Mouse (Mus musculus) liver, postnatal 0 days (tissue): Measurements from ENCODE around the gene Olfr610. TPM values are rescaled to one million over a fixed set of nuclear protein-coding genes. Genes with fewer than 3 reads are reported as not detected.
"Not testable (repeated sequence)": the region's sequence is repeated elsewhere in the genome, so short reads cannot be mapped to it uniquely, and the experiment has no call there.

ENCODE experiments used
- ATAC-seq: fragments of 200-750 bp; cut with Nextera tagmentation; 2 replicates; pipeline ENCODE4 v1.8.0; 2017; ENCODE audit warnings: mild to moderate bottlenecking, moderate library complexity
- DNase-seq: peaks from one replicate; pipeline ENCODE4 v3.0.0-alpha.2; 2016
- H3K27ac ChIP-seq: fragments of 300-500 bp; sonication (generic); 2 replicates; pipeline ENCODE4 v1.5.1; 2014; ENCODE audit warnings: antibody characterized with exemption, moderate library complexity, mild to moderate bottlenecking, low read depth
- H3K27me3 ChIP-seq: fragments of 300-500 bp; sonication (generic); 2 replicates; pipeline ENCODE4 v1.6.1; 2014; ENCODE audit warnings: low read length, control low read depth, mixed read lengths; ENCODE audit not compliant: insufficient read depth
- H3K36me3 ChIP-seq: fragments of 300-500 bp; sonication (generic); replicated peaks from 2 replicates; pipeline ENCODE4 v1.6.1; 2014; ENCODE audit warnings: mild to moderate bottlenecking, control low read depth, low read length, moderate library complexity, mixed read lengths; ENCODE audit not compliant: insufficient read depth
- H3K4me1 ChIP-seq: fragments of 300-500 bp; sonication (generic); 2 replicates; pipeline ENCODE4 v1.6.1; 2014; ENCODE audit warnings: antibody characterized with exemption, mild to moderate bottlenecking, control low read depth; ENCODE audit not compliant: insufficient read depth
- H3K4me2 ChIP-seq: fragments of 300-500 bp; sonication (generic); 2 replicates; pipeline ENCODE4 v1.6.1; 2014; ENCODE audit warnings: low read depth, mild to moderate bottlenecking, low read length, moderate library complexity, mixed read lengths
- H3K4me3 ChIP-seq: fragments of 300-500 bp; sonication (generic); 2 replicates; pipeline ENCODE4 v1.5.1; 2014; ENCODE audit warnings: low read depth, low read length
- H3K9ac ChIP-seq: fragments of 300-500 bp; sonication (generic); replicated peaks from 2 replicates; pipeline ENCODE4 v1.6.1; 2014; ENCODE audit warnings: mild to moderate bottlenecking, moderate library complexity
- H3K9me3 ChIP-seq: fragments of 300-500 bp; sonication (generic); 2 replicates; pipeline ENCODE4 v1.6.1; 2016; ENCODE audit warnings: mild to moderate bottlenecking, control low read depth, low read length, mixed read lengths
- CTCF ChIP-seq: sonication (generic); IDR thresholded peaks from 2 replicates; pipeline ENCODE4 v1.5.1; 2016; ENCODE audit warnings: antibody characterized with exemption, low read depth
- EP300 ChIP-seq: IDR thresholded peaks from 2 replicates; pipeline ENCODE4 v1.6.1; 2016; ENCODE audit warnings: antibody characterized with exemption, low read depth, mild to moderate bottlenecking
- WGBS: fragments of 180-500 bp; shearing (Covaris S2); extraction: QIAGEN DNeasy Blood & Tissue Kit; methylation state at CpG from one replicate; pipeline ENCODE4 v1.1.7; 2014; ENCODE audit not compliant: insufficient replicate concordance; 5-methylcytosine and 5-hydroxymethylcytosine counted together
- polyA plus RNA-seq: library from polyadenylated mRNA; unstranded; fragments of >200 nt; fragmentation: Nextera tagmentation; extraction: Ambion mirVana; gene quantifications from 2 replicates; pipeline ENCODE4 v1.2.1, GENCODE M21; 2015

Olfr610 gene
- polyA plus RNA-seq: not detected in 2 replicates

GRCm38 (mm10) chr7:103512022-103512421, at the start of gene Olfr610:
Gene Olfr610 (minus strand): TSS chr7:103512122.
- Histone ChIP-seq H3K9ac (no peak within 1 kb of the TSS), H3K4me3 (no peak within 1 kb of the TSS), H3K4me2 (no peak within 1 kb of the TSS), H3K36me3 (no peaks in the 10 kb centered on the region), H3K27ac (no peak within 1 kb of the TSS), H3K9me3 (no peaks in the 10 kb centered on the region), H3K27me3 (no peaks in the 10 kb centered on the region), H3K4me1 (no peaks in the 10 kb centered on the region)
- DNase-seq (no peak), ATAC-seq (no peak)
- TF ChIP-seq EP300 (no peak), CTCF (no peak)
- 74% methylated on average over 2 of the region's 2 CpGs for WGBS

DNA sequence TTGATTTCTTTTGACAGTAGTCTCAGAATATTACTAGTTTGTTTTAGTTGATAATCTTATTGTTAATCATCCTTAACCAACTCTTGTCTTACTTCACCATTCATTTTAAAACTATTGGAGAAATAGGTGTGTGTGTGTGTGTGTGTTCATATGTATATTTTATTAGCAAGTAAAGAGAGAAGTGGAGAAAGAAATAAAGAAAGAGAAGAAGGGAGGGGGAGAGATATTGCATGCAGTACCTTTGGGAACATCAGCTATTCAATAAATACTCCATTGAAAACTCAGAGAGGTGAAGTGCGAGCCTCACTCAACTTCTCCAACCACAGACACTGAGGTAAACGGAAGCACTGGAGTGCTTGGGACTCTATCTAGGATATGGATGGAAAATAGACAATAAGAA, 43.9 kb upstream of the Olfr610 start, which contains the start of gene Olfr615:
Gene Olfr615 (plus strand): TSS at position 301 of the 400 bp plus-strand sequence.
- 67% methylated on average over 2 of the region's 2 CpGs for whole genome bisulfite sequencing
- H3K9me3 ChIP-seq: no peaks in the 10 kb centered on the region
- H3K4me1 ChIP-seq: no peaks in the 10 kb centered on the region
- no peaks in the 10 kb centered on the region for H3K27me3 ChIP-seq
- H3K4me2 ChIP-seq: no peak within 1 kb of the TSS
- H3K27ac ChIP-seq: no peak within 1 kb of the TSS
- no peaks in the 10 kb centered on the region for H3K36me3 ChIP-seq
- ATAC-seq: no peak
- no peak within 1 kb of the TSS for H3K9ac ChIP-seq
- TF ChIP-seq CTCF: no peak
- no peak for TF ChIP-seq EP300
- DNase-seq: no peak
- H3K4me3 ChIP-seq: no peak within 1 kb of the TSS

DNA sequence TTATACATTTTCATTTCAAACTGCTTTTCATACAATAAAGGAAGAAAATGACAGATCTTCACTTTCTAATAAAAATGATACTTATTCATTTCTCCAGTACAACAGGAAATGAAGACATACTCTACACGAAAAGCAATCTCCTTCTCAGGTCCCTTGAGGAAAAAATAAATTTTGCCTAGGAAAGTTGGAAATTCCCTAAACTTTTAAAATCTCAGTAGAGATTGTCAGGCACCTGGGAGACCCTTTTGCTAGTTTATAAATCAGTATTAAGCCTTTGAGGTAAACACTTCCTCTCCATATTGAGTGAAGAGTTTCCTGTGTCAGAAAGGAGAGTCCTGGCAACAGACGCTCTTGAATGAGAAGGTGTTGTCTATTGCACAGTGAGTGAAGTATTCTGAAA, 35.9 kb upstream of the Olfr610 start, which contains the start of gene Olfr613:
Gene Olfr613 (plus strand): TSS at position 301 of the 400 bp plus-strand sequence.
- no peaks in the 10 kb centered on the region for H3K27me3 ChIP-seq
- H3K4me3 ChIP-seq: no peak within 1 kb of the TSS
- ATAC-seq: no peak
- 56% methylated on average over 2 of the region's 2 CpGs for WGBS
- no peak for TF ChIP-seq EP300
- TF ChIP-seq CTCF: no peak
- no peaks in the 10 kb centered on the region for H3K9me3 ChIP-seq
- no peak within 1 kb of the TSS for H3K4me2 ChIP-seq
- no peak within 1 kb of the TSS for H3K9ac ChIP-seq
- H3K4me1 ChIP-seq: no peaks in the 10 kb centered on the region
- H3K27ac ChIP-seq: no peak within 1 kb of the TSS
- no peak for DNase-seq
- H3K36me3 ChIP-seq: no peaks in the 10 kb centered on the region

DNA sequence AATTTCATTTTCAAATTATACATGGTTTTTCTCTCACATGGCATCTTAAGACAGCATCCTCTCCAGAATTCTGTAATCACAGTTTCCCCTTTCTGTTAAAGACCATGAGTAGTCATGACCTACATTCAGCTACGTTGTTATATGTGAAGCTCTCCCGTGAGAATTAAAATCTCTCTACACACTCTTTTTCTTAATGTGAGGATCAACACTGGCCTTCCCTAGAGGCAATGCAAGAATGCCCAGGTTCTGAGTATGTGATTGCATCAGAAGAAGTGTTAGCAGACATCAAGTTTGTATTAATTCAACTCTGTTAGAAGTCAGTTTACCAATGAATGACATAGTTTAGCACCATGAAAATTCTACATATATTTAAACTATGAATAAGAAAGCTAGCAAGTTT, 30.7 kb upstream of the Olfr610 start, which contains the start of gene Olfr612:
Gene Olfr612 (minus strand): TSS at position 101 of the 400 bp plus-strand sequence.
- H3K4me1 ChIP-seq, ATAC-seq, H3K9ac ChIP-seq, H3K4me2 ChIP-seq, H3K27ac ChIP-seq, H3K4me3 ChIP-seq, H3K27me3 ChIP-seq, H3K9me3 ChIP-seq, DNase-seq, H3K36me3 ChIP-seq: not testable (repeated sequence)
- 76% methylated on average over 2 of the region's 2 CpGs for WGBS

DNA sequence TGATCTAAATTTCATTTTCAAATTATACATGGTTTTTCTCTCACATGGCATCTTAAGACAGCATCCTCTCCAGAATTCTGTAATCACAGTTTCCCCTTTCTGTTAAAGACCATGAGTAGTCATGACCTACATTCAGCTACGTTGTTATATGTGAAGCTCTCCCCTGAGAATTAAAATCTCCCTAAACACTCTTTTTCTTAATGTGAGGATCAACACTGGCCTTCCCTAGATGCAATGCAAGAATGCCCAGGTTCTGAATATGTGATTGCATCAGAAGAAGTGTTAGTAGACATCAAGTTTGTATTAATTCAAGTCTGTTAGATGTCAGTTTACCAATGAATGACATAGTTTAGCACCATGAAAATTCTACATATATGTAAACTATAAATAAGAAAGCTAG, 8.8 kb upstream of the Olfr610 start, which contains the start of gene Olfr611:
Gene Olfr611 (minus strand): TSS at position 101 of the 400 bp plus-strand sequence.
- not testable (repeated sequence) for H3K36me3 ChIP-seq, H3K9ac ChIP-seq, H3K4me3 ChIP-seq, DNase-seq, H3K4me2 ChIP-seq, ATAC-seq, H3K9me3 ChIP-seq, H3K27me3 ChIP-seq, H3K4me1 ChIP-seq, H3K27ac ChIP-seq
- WGBS: 54% methylated on average over 1 of the region's 1 CpGs

DNA sequence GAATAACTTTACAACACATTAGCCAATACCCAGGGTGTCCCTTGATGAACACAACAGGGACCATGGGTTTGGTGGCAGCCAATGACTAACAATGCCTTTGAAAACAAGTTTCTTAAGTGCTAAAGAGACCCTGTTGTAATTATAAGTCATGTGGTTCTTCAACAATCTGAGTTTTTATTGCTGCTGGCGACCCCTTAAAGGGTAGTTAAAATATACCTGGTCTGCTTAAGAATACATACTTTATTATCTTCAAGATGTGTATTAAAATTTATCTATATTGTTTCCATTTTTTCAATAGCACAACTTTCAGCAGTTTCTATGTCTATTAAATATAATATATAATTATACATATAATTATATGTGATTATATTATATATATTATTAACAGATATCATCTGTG, 14.0 kb downstream of the Olfr610 start, which contains the start of gene Olfr609:
Gene Olfr609 (minus strand): TSS at position 101 of the 400 bp plus-strand sequence.
- ATAC-seq (no peak), DNase-seq (no peak)
- no peaks in the 10 kb centered on the region for H3K9me3 ChIP-seq
- no peak within 1 kb of the TSS for H3K27ac ChIP-seq
- TF ChIP-seq CTCF (no peak), EP300 (no peak)
- H3K36me3 ChIP-seq: no peaks in the 10 kb centered on the region
- no peak within 1 kb of the TSS for H3K4me3 ChIP-seq
- H3K4me1 ChIP-seq: no peaks in the 10 kb centered on the region
- no peaks in the 10 kb centered on the region for H3K27me3 ChIP-seq
- no peak within 1 kb of the TSS for H3K4me2 ChIP-seq
- 69% methylated on average over 1 of the region's 1 CpGs for WGBS
- no peak within 1 kb of the TSS for H3K9ac ChIP-seq

DNA sequence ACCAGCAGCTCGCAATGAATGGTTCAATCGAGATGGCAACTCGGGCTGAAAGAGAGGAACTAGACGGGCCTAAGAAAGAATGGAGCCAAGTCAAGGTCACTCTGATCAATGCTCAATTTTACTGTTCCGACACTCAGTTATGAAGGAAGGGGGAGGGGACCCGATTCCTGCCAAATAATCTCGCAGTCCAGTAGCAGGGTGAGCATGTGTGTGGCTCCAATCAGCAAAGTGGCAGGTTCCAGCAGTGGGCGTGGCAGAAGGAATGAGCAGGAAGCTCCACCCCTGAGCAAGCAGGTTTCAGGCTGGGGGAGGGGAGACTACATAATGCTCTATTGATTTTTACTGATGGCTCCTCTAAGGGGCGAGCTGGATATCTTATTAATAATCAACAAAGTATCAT, 34.8 kb downstream of the Olfr610 start:
- not testable (repeated sequence) for H3K27me3 ChIP-seq, H3K4me3 ChIP-seq, H3K27ac ChIP-seq, H3K9me3 ChIP-seq, H3K4me2 ChIP-seq, H3K36me3 ChIP-seq, H3K4me1 ChIP-seq, DNase-seq, ATAC-seq, H3K9ac ChIP-seq
- 80% methylated on average over 9 of the region's 9 CpGs for WGBS
